Mouse (Mus musculus): ENCODE measurements around the gene Fam129b.

Gene Fam129b

GRCm38 (mm10) chr2:32891278-32891677 lies 15.4 kb downstream of the Fam129b start:
- no peak for DNase-seq (ENCODE audit: extremely low read depth, low read depth)

DNA sequence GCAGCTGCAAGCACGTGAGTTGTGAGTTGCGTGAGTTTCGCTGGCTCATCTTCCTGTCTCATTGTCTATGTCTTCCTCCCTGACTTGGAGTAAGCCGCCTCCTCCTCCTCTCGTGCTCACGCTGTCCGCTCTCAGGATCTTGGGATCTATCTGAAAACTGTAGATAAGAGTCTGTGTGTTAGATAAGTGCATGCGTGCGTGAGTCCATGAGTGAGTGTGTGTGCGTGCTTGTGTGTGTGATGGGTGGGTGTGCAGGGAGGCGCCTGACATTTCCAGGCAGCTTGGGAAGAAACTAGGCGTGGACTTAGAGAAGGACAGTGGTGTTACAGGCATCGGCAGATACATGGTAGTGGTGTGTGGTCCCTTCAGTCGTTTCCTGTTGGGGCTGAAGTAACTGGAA lies 16.6 kb downstream of the Fam129b start:
- no peak for DNase-seq (ENCODE audit: extremely low read depth, low read depth)

DNA sequence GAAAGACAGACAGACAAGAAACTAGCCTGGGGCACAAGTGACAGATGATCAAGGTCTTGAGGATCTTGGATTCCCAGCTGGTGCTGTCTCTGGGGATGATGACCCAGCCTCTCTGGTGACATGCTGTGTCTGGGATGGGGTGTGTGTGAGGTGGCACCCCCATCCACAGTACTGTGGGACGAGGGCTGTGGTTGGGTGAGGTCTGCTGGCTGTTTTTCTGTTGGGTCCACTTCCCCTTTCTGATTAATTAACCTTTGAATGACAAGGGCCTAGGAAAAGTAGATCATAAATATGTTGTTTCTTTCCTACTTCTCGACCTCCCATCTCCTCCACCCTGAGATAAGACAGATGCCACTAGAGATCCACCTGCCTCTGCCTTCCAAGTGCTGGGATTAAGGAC lies 18.2 kb downstream of the Fam129b start:
- peak; percentile 70 for DNase-seq (ENCODE audit: extremely low read depth, low read depth)

- no peak for DNase-seq (ENCODE audit: extremely low read depth, low read depth)
Measured at GRCm38 (mm10) chr2:32895606-32896106, 19.7 kb downstream of the Fam129b start.

DNA sequence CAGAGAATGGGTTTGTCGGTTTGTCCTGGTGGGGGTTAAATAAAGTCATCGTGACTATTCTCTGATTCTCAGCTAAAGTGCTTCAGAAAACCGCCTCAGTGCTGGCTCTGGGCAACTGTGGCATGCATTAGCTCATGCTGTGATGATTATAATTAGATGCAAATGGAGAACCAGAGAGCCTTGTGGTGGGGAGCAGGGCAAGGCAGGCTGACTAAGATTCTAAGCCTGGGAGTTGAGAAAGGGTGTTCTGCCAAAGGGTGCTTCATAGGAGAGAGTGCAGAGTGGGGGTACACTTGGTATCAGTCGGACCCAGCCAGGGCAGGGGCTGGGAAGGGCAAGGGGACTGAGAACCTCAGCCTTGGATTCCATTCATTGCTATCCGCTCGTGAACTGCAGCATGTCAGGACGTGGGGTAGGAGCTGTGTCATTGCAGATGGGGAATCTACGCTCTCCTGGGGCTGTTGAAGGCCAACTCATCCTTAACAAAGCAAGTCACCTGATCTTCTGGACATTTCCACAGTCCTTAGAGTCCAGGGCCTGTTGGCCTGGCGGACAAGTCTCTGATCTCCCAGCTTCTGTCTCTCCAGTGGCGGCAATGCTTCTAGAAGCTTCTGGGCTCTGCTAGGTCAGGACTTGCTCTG lies 20.7 kb downstream of the Fam129b start:
- no peak for DNase-seq (ENCODE audit: extremely low read depth, low read depth)

GRCm38 (mm10) chr2:32898983-32899382 lies 23.1 kb downstream of the Fam129b start:
- no peak for DNase-seq (ENCODE audit: extremely low read depth, low read depth)

- no peak for DNase-seq (ENCODE audit: extremely low read depth, low read depth)
Measured at GRCm38 (mm10) chr2:32902126-32902525, 26.2 kb downstream of the Fam129b start.

DNA sequence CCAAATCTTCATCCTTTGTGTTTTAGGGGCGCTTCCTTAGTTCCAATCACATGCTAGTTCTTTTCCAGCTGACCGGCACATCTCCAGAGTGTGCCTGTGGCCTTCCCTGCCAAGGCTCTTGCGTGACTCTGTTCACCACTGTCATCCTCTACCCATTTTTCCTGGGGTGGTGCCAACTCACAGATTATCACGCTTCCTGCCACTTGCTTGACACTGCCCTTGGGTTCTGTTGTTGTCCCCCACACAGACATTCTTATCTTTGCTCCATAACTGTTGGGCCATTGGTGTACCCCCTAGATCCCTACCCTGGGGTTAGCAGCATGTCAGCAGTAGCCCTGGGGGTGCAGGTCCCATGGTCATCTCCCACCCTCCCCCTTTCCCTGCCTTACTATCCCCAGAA lies 27.6 kb downstream of the Fam129b start:
- no peak for DNase-seq (ENCODE audit: extremely low read depth, low read depth)

DNA sequence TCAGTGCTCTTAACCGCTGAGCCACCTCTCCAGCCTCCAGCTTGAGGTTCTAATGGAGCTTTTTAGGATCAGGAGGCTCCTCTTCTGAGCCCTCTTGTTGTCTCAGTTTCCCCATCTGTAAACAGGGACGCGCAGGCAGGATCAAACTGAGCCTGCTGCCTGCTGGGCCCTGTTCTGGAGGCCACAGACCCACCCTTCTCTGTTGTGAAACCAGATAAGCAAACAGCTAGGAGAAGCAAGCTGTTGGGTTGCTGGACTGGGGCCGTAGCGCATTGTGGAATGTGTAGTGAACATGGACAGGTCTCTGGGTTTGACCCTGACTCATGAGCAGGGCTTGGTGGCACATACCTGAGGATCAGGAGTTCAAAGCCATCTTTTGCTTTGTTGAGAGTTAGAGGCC lies 28.7 kb downstream of the Fam129b start:
- DNase-seq (ENCODE audit: extremely low read depth, low read depth): no peak

- no peak for DNase-seq (ENCODE audit: extremely low read depth, low read depth)
Measured at GRCm38 (mm10) chr2:32905297-32905696, 29.4 kb downstream of the Fam129b start.

- no peak for DNase-seq (ENCODE audit: extremely low read depth, low read depth)
Measured at GRCm38 (mm10) chr2:32907442-32907841, 31.5 kb downstream of the Fam129b start.

GRCm38 (mm10) chr2:32908272-32908671 lies 32.4 kb downstream of the Fam129b start:
- no peak for DNase-seq (ENCODE audit: extremely low read depth, low read depth)

DNA sequence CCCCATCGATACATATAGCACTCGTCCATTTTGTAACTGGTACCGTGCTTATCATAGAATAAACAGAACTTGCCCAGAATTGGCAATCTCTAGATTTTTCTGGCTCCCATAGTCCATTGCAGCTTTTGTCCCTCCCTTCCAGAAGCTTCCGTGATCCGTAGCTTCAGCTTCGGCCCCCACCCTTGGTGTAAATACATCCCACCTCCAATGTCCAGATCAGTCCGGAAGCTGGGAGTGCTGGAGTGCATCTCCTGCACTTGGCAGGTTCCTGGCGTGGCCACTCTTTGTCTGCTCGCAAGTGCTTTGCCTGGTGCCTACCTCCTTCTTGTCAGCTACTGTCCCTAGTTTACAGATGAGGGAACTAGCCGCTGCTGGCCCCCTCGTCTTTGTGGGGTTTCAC lies 32.9 kb downstream of the Fam129b start:
- DNase-seq (ENCODE audit: extremely low read depth, low read depth): no peak

GRCm38 (mm10) chr2:32911639-32912182 lies 35.8 kb downstream of the Fam129b start:
- DNase-seq (ENCODE audit: extremely low read depth, low read depth): no peak

DNA sequence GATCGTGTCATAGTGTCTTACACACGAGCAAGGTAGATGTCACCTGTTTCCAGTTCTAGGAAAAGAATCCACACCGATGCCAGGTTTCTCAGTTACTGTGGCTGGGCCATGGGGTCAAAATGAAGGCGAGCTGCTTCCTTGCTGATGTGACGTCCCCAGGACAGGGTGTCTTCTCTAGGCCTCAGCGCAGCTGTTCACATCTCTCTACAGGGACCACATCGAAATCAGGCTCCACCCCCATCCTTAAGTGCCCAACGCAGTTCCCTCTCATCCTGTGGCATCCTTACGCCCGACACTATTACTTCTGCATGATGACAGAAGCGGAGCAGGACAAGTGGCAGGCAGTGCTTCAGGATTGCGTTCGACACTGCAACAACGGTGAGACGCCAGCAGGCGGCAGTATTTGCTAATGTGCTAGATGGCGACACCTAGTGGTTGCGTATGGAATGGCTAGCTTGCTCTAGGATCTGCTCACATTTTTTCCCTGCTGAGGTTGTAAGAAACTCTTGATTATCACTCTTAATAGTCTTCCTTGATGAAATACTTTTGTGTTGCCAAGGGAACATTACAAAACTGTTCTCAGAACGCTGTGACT lies 36.4 kb downstream of the Fam129b start:
- peak; percentile 59 for DNase-seq (ENCODE audit: extremely low read depth, low read depth)

GRCm38 (mm10) chr2:32914362-32914761 lies 38.4 kb downstream of the Fam129b start:
- no peak for DNase-seq (ENCODE audit: extremely low read depth, low read depth)

DNA sequence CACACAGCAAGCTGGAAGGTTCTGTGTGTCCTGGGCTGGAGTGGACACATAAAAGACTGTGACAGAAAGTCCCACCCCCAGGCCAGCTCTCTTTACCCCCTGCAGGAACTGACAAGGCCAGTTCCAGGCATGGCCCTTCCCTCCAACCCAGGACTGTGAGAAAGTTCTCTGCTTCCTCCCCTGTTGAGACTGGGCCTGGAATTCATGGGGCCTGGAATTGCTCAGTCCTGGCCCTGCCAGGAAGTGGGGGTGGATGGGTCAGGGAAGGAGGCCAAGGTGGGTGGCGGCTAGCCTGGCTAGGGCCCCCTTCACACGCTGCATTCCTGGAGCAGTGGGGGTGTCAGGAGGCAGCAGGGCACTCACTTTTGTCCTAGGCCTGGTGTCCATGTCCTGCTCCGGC lies 39.0 kb downstream of the Fam129b start:
- no peak for DNase-seq (ENCODE audit: extremely low read depth, low read depth)

DNA sequence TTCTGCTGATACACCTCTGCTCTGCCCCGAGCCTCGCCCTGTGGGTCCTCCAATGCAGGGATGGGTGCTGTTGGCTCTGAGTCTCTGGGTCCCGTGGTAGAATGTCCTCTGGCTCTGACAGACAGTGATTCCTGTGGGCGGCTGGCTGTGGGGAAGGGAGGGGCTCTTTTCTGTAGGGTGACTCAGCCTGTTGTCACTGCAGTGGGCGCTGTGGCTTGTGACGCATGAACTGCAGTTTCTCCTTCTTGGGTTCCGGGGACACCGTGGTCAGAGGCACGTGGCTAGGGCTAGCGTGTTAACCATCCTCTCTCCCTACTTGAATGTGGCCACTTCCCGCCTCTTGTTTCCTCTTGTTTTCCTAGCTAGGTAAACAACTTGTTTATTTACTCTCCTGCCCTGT lies 41.6 kb downstream of the Fam129b start:
- DNase-seq (ENCODE audit: extremely low read depth, low read depth): no peak

DNA sequence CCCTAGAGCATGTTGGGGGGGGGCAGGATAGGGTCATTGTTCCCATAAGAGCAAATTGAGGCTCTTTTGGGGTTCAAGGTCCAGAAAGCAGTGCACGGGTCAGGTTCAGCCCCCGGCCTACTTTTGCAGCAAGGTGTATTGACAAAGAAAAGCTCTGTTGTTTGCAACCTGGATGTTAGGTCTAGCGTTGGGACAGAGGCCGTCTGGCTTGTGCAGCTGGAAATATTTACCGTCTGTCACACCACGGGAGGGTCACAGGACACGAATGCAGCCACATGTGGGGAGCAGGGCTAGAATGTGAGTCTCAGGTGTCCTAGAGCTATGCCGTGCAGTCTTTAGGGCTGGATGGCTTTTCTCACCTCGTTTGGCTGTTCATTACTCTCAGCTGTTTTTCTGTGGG lies 42.5 kb downstream of the Fam129b start:
- no peak for DNase-seq (ENCODE audit: extremely low read depth, low read depth)

DNA sequence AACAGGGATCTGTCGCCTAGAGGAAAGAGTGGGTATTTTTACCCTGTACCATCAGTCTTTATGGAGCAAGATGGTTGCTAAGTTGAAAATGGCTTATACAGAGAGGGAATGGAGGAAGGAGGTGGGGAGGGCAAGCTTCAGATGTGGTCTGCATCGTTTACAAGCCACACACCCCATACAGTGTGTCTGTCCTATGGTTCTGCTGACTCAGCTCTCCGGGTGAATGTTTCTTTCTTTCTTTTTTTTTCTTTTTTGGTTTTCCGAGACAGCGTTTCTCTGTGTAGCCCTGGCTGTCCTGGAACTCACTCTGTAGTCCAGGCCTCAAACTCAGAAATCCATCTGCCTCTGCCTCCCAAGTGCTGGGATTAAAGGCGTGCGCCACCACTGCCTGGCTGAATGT lies 45.3 kb downstream of the Fam129b start:
- DNase-seq (ENCODE audit: extremely low read depth, low read depth): no peak

GRCm38 (mm10) chr2:32921801-32922380 lies 46.0 kb downstream of the Fam129b start:
- no peak for DNase-seq (ENCODE audit: extremely low read depth, low read depth)

GRCm38 (mm10) chr2:32922564-32922963 lies 46.6 kb downstream of the Fam129b start:
- DNase-seq (ENCODE audit: extremely low read depth, low read depth): no peak

Measured in MEL-GATA-1-ER (cell line).